Mouse (Mus musculus) spleen, adult 18-20 months (tissue): ENCODE data around the gene Ripor2.

Experiments used
- DNase-seq, 2 experiments: peaks; one replicate each; pipeline ENCODE4 v3.0.0; 2022; ENCODE audit warnings: mixed read lengths in 2 of 2

The Ripor2 gene

GRCm38 (mm10) chr13:24776146-24776844, 194.3 kb downstream of the Ripor2 start:
- peak in 1 of 2 experiments; percentile 45 for DNase-seq

DNA sequence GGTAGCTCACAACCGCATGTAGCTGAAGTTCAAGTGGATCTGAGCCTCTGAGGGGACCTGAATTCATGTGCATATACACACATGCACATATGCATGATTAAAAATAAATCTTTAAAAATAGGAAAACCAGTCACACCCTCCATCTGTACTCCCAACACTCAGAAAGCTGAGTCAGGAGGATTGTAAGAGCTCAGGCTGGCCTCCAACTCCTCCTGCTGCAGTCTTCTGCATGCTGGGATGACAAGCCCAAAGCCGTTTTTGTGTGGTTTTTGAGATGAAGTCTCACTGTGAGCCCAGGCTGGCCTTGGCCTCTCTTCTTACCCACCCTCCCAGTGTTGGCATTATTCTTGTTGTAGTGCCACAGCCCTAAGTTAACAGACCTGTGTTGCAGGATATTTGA, 196.0 kb downstream of the Ripor2 start:
- no peak for DNase-seq

GRCm38 (mm10) chr13:24778706-24779380, 196.9 kb downstream of the Ripor2 start:
- DNase-seq = no peak

GRCm38 (mm10) chr13:24781916-24782315, 199.9 kb downstream of the Ripor2 start:
- no peak for DNase-seq
